Mouse (Mus musculus) embryo, embryonic 10.5 days (tissue): Measurements from ENCODE around the gene Hyal2.

ENCODE experiments used
- DNase-seq: peaks from one replicate; pipeline ENCODE4 v3.0.0-alpha.2; 2015; ENCODE audit warnings: low spot score

Gene Hyal2

GRCm38 (mm10) chr9:107612191-107612944, 44.6 kb downstream of the Hyal2 start:
- DNase-seq: peak; percentile 97

DNA sequence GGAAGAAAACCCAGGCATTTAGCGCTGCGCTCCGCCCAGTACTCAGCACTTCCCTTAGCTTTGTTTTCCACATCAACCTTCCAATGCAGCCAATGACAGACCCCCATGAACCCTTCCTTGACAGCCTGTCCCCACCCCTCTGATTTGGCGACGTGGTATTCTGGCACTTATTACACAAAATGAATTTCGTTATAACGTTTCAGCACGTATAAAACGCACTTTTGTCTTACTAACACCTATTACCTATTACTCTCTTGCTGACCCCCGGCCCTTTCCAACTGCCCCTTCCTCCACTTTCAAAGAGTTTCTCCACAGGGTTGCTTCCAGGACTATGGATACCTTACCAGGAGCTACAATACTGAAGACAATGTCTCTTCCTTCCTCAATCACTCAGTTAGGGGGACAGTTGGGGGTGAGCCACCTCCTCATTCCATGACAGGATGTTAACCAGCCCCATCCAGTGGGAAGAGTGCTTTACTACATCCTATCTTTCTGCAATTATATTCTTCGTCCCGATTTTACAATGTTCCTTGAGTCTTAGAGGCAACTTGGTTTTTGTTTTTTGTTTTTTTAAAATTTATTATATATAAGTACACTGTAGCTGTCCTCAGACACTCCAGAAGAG, 45.3 kb downstream of the Hyal2 start:
- peak; percentile 68 for DNase-seq

- no peak for DNase-seq
Observed at GRCm38 (mm10) chr9:107615035-107615434, 47.3 kb downstream of the Hyal2 start.

DNA sequence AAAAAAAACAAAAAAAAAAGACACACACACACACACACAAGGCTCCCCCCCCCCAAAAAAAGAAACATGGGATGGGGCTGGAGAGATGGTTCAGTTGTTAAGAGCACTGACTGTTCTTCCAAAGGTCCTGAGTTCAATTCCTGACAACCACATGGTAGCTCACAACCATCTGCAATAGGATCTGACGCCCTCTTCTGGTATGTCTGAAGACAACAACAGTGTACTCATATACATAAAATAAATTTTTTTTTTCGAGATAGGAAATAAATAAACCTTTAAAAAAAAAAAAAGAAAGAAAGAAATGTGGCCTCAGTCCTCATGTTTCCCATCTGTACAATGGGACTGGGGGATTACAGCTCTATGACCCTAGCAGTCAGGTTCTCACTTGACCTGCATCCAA, 49.7 kb downstream of the Hyal2 start:
- no peak for DNase-seq

DNA sequence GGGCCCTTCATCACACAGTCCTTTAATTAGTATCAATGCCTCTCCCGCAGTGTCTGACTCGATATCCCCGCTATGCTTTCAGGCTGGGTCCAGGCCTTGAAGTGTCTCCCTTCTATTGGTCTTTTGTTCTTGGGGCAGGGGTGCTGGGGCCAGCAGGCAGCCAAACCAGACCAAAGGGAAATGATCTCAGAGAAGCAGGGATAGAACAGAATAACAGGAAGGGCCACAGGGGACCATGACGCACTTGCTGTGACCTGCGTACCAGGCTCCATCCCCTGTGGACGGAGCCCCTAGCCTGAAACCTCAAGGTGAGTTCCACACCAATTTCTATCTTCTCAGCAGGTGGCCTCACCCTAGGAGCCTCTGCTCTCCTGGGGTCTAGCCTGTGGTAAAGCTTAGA, 50.4 kb downstream of the Hyal2 start:
- DNase-seq: no peak

DNA sequence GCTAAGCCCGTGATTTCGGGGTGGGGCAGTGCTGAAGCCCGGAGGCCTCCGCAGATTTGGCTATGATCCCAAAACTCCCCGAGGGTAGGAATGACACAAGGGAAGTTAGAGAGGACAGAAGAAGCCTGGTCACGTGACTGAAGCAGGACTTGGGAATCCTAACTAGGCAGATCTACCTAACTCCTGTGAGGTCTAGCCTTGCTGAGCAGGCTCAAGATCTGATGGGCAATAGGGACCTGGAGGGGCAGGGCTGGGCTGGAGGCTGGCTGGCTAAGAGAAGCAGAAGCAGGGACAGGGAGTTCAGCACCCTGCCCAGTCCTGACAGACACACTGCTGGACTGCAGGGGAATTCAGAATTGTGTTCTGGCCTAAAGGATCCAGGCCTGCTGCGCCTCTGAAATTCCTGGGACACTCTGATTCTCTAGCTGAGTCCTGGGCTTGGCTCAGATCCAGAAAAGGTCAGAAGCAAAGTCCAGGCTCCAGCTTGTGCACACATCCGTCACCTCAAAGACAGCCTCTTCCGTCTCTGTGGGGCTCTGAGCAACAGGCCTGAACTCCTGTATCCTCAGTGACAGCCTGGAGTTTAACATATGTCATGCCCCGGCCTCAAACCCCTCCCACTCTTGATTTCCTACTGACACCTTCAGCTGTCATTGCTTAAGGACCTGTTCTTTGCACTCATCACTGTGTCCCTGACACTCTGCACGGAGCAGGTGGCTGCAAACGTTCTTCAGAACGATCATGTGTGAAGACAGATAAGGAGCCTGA, 51.2 kb downstream of the Hyal2 start:
- DNase-seq: no peak

DNA sequence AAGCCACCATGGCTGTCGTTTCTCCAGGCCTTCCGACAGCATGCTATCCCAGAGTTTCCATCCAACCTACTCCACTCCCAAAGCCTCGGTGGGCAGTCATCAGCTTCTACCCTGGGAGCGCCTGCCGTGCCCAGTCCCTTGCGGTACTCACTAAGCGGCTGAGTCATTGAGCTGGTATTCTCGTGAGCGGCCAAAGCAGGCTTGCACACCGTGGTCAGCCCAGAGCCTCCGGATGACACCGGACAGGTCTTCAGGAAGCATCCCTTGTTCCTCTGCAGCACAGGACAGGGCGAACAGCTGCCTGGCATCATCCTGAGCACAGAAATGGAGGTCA, 51.8 kb downstream of the Hyal2 start:
- no peak for DNase-seq

DNA sequence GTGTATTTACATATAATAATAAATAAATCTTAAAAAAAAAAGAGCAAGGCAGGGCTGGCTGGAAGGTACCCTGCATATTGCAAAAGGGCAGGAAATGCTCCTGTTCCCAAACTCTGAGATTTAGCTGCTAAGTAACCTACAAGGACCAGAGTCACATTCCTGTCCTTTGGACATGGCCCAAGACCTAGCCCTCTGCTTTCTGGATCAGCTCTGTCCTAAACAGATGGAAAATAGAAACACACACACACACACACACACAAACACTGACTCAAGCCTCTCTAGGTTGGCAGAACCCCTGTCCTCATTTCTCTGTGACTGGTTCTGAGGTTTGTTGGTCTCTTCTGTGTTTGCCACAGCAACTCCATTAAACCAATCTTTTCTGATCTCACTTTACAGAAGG, 53.2 kb downstream of the Hyal2 start:
- no peak for DNase-seq
